Mouse (Mus musculus) cerebellum, adult 2 months (tissue): ENCODE data around the gene Slc44a5.

ENCODE experiments used
- CTCF ChIP-seq: fragments of 200-500 bp; IDR thresholded peaks from 2 replicates; pipeline ENCODE4 v1.5.1; 2011; ENCODE audit warnings: low read depth, mild to moderate bottlenecking, control low read depth, low read length, moderate library complexity, borderline replicate concordance; ENCODE audit not compliant: insufficient read depth
- POLR2A ChIP-seq: fragments of 200-500 bp; IDR thresholded peaks from 2 replicates; pipeline ENCODE4 v1.6.1; 2011; ENCODE audit warnings: low read length, control low read depth, borderline replicate concordance; ENCODE audit not compliant: insufficient read depth

DNA sequence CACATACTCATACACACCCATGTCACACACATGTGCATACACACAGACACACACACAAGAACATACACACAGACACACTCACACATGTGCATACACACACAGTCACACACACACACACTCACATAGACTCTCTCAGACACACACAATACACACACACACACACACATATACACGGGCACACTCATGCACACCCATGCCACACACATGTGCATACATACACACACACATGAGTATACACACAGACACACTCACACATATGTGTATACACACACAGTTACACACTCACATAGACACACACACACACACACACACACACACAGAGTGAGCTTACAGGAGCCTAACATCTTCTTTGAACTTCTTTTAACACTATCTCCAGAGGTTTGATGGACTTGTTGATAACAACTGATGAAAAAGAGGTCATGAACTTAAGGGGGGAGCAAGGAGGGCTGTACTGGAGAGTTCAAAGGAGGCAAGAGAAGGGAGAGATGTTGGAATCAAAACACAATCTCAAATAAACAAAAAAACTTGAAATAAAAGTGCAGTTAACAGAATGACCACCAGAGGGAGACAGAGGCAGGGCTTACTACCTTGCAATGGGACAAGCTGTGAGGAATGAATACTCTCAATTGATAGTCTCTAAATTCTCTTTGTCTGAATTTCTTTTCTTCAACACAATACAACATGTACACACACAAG is 14.1 kb upstream of the Slc44a5 start:
- TF ChIP-seq CTCF (peak; percentile 44; the same call in 1 of the 2 replicates), POLR2A (no peak)
